Mouse (Mus musculus) Patski (cell line): Measurements from ENCODE around the gene Tekt5. TPM values are rescaled to one million over a fixed set of nuclear protein-coding genes. Genes with fewer than 3 reads are reported as not detected.
A peak's percentile ranks its signal among the peaks of the same experiment; 100 is the strongest.

Source experiments
- ATAC-seq: fragments of 100-300 bp; one replicate; pipeline ENCODE4 v1.8.0; 2021
- CTCF ChIA-PET: fragments of 350-600 bp; sonication (Branson Sonifier 250); formaldehyde crosslinking; loops from one replicate; lab custom pipeline; 2022; ENCODE audit warnings: inconsistent platforms; lab: Charles Lee
- POLR2A ChIA-PET: fragments of 350-600 bp; sonication (Branson Sonifier 250); formaldehyde crosslinking; loops from one replicate; lab custom pipeline; 2022; ENCODE audit warnings: antibody characterized with exemption, inconsistent platforms; lab: Charles Lee
- DNase-seq: peaks from one replicate; pipeline ENCODE4 v3.0.0-alpha.2; 2011; ENCODE audit warnings: low read depth, low spot score
- H3K27me3 ChIP-seq: fragments of 371-371 bp; one replicate; pipeline ENCODE4 v1.5.1; 2021
- CTCF ChIP-seq: fragments of 100-300 bp; IDR thresholded peaks from one replicate; pipeline ENCODE4 v1.5.1; 2021
- in situ Hi-C: fragments of 300-500 bp; cut with MboI; formaldehyde crosslinking; loops from 3 replicates; pipeline ENCODE4 v1.11.1; 2018; ENCODE audit warnings: low pct_unique_long_range_greater_than_20kb, mixed read lengths
- polyA plus RNA-seq: library from polyadenylated mRNA; unstranded; gene quantifications from one replicate; pipeline ENCODE4 v1.2.3, GENCODE M21; 2021

Tekt5 gene
- polyA plus RNA-seq, 1 experiment from 2014 or later: not detected

GRCm38 (mm10) chr16:10316493-10317196, 78.6 kb downstream of the Tekt5 start:
- ChIA-PET POLR2A (no interaction called here), CTCF (interaction anchor here (1.1 to 1.2 kb wide), 2 partner anchors 10 to 37 kb away, joined by 3 read pairs; no protein-coding TSS in a partner anchor)
- no peak for ATAC-seq
- in situ Hi-C loops: no loop called here
- no peaks in the 10 kb centered on the region for H3K27me3 ChIP-seq
- no peak for DNase-seq
- TF ChIP-seq CTCF: no peak

- no peak for DNase-seq
- TF ChIP-seq CTCF: no peak
- ChIA-PET POLR2A (no interaction called here), CTCF (interaction anchor here (0.7 to 1.1 kb wide), 4 partner anchors 12 to 37 kb away, joined by 3 read pairs; no protein-coding TSS in a partner anchor)
- in situ Hi-C loops: no loop called here
- H3K27me3 ChIP-seq: no peaks in the 10 kb centered on the region
- ATAC-seq: peak; percentile 94
Measured at GRCm38 (mm10) chr16:10313646-10314088, 81.6 kb downstream of the Tekt5 start, which contains the start of gene Emp2. Gene Emp2 (minus strand): TSS chr16:10313968.

GRCm38 (mm10) chr16:10313226-10313625, 82.1 kb downstream of the Tekt5 start:
- DNase-seq (no peak), ATAC-seq (peak; percentile 33)
- in situ Hi-C loops: no loop called here
- H3K27me3 ChIP-seq: no peaks in the 10 kb centered on the region
- TF ChIP-seq CTCF: no peak
- POLR2A ChIA-PET: no interaction called here
- CTCF ChIA-PET: interaction anchor here (0.7 to 1.1 kb wide), 3 partner anchors 12 to 37 kb away, joined by 3 read pairs; no protein-coding TSS in a partner anchor

- in situ Hi-C loops: no loop called here
- no peak for TF ChIP-seq CTCF
- no peak for DNase-seq
- POLR2A ChIA-PET: no interaction called here
- H3K27me3 ChIP-seq: no peaks in the 10 kb centered on the region
- no peak for ATAC-seq
- CTCF ChIA-PET: no interaction called here
Measured at GRCm38 (mm10) chr16:10311989-10312388, 83.3 kb downstream of the Tekt5 start.

GRCm38 (mm10) chr16:10311086-10311485, 84.2 kb downstream of the Tekt5 start:
- H3K27me3 ChIP-seq: no peaks in the 10 kb centered on the region
- POLR2A ChIA-PET: no interaction called here
- CTCF ChIA-PET: no interaction called here
- in situ Hi-C loops: no loop called here
- no peak for TF ChIP-seq CTCF
- ATAC-seq (no peak), DNase-seq (no peak)

GRCm38 (mm10) chr16:10310507-10310906, 84.8 kb downstream of the Tekt5 start:
- DNase-seq: no peak
- in situ Hi-C loops: no loop called here
- no peaks in the 10 kb centered on the region for H3K27me3 ChIP-seq
- POLR2A ChIA-PET: no interaction called here
- ATAC-seq: no peak
- CTCF ChIA-PET: no interaction called here
- TF ChIP-seq CTCF: no peak

Other genes starting within 250 kb of the Tekt5 start
- not detected for gene Rpl39l, start 225.3 kb downstream of the Tekt5 start, polyA plus RNA-seq
- not detected for gene Atf7ip2, start 202.8 kb downstream of the Tekt5 start, polyA plus RNA-seq
- gene Emp2, start 81.5 kb downstream of the Tekt5 start, polyA plus RNA-seq: 14.1 TPM
- 37.2 TPM for gene Nubp1, start 16.5 kb upstream of the Tekt5 start, polyA plus RNA-seq
- gene Tvp23a, start 51.9 kb upstream of the Tekt5 start, polyA plus RNA-seq: 0.46 TPM
- gene Ciita, start 84.6 kb upstream of the Tekt5 start, polyA plus RNA-seq: 0.03 TPM
- 23.5 TPM for gene Dexi, start 147.6 kb upstream of the Tekt5 start, polyA plus RNA-seq
- 21.3 TPM for gene Clec16a, start 149.8 kb upstream of the Tekt5 start, polyA plus RNA-seq